Mouse (Mus musculus) embryo, embryonic 11.5 days (tissue): ENCODE results near the gene Slc25a31.

Experiments used
- DNase-seq: peaks from one replicate; pipeline ENCODE4 v3.0.0-alpha.2; 2012; ENCODE audit warnings: low read depth, low spot score

Slc25a31 gene

DNA sequence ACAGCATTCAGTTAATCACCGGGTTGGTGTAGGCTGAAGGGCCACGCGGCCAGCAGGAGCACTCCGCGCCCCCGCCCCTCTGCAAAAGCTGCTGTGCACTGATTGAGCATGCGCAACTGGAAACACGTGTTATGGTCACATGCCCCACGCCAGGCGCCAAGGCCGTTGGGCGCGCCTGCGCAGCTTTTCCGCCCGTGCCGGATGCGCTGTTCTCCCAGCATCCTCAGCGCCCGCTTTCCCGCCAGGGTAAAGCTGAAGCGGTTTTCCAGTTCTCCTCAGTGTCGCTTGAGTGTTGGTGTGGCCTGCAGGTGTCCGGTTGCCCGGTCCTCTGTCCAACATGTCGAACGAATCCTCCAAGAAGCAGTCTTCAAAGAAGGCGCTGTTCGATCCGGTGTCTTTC lies at the start of gene Slc25a31:
Gene Slc25a31, plus strand, starts transcription at position 201 of the 400 bp plus-strand sequence.
- DNase-seq: no peak

DNA sequence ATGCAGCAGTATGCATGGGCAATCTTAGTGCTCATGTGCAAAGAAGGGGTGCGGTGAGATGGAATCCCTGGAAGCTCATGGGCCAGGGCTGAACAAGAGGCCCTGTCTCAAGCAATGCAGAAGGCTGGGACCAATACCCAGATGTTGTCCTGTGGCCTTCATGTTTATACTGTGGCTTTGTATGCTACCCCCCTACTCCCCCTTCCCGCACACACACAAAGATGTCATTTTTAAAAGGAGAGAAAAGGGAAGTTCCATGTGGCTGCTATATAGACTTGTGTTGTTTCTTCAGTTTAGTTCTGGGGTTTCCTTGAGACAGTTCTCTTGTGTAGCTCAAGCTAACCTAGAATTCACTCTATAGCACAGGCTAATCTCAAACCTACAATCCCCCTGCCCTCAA lies 48.4 kb upstream of the Slc25a31 start:
- DNase-seq: no peak

DNA sequence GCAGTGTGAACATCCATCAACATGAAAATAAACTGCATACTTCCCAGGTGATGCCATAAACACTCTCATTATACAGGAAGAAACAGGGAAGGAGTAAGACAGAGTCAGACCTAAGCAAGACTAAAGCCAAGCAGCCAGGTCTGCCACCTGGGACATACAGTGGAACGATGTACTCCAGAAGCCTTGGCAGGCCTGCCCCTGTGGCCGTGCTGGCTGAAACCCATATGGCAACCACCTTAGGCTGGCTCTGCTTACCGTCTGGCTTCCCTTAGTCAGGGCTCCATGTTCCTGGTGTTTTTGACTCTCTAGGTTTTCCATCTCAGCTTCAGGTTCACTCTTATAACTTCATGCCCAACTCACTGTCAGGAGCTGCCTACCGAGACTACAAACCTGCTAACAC lies 42.5 kb upstream of the Slc25a31 start:
- DNase-seq: no peak

DNA sequence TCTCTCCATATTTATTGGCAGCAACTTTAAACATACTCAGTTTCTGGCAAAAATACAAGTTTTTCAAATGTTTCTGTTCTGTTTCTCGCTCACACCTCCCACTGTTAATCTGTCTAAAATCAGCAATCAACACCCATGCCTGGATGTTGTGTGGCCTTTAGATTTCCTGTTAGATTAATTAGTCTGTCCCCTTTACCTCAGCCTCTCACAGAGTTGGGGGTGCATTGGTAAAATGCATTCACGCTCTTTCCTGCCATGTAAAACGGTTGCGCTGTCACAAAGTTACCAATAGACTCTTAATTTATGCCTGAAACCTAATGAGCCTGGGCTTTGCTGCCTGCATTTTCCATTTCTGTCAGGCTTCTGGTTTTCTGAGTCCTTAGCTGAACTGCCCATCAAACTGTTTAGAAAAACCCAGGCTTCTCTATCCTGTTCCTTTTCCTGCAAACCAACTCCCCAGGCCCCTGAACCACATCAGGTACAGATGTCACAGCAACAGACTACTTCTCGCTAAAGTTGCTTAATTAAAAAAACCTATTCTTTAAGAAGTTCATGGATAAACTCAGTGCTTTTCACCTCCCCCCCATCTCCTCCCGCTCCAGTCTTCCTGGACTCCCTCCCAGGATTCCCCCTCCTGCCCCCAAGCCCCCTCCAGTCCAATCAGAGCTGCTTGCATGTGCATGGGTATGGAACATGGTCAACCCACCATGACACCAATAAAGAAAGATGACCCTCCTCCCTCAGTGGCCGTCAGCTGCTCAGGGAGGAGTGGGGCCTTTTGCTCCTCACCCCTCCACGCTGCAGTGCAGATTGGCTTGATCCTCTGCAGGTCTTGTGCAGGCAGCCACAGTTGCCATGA lies 41.6 kb upstream of the Slc25a31 start:
- no peak for DNase-seq

GRCm38 (mm10) chr3:40668889-40669288 lies 39.8 kb upstream of the Slc25a31 start:
- no peak for DNase-seq

GRCm38 (mm10) chr3:40669395-40669794 lies 39.3 kb upstream of the Slc25a31 start:
- no peak for DNase-seq

GRCm38 (mm10) chr3:40673515-40673914 lies 35.1 kb upstream of the Slc25a31 start:
- DNase-seq: no peak

DNA sequence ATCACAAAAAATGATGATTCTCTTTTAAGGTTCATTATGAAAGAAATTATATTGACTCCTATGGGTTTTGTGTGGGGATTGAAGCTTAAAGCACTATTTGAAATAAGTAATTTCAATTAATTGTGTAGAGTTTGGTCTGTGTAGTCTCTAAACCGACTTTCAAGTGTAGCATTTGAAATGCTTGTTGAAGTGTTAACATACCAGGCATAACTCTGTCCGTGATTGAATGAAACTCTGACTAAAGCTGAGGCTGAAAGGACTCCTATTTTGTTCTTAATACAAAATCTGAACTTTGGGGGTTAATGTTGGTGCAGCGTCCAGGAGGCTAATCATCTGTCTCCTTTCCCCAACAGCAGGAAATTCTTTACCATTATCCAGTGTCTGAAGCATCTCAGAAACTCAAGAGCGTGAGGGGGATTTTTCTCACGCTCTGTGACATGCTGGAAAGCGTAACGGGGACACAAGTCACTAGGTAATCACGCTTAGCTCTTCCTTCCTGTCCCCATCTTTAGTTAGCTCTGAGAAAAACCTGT lies 33.7 kb upstream of the Slc25a31 start:
- DNase-seq: no peak

DNA sequence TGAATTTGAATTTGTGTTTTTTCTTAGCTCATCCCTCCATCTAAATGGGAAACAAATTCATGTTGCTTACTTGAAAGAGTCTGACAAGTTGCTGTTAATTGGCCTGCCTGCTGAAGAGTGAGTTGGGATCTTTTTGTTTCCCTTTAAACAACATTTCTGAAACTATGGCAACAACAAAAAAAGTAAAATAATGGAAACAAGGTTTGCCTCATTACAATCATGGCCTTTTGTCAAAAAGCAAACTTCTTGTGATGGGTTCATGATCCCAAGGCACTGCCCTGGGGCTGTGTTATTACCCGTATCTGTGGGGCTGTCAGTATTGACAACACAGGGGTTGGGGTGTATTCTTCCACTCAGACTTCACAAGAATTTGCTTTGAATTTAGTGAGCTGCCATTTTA lies 29.8 kb upstream of the Slc25a31 start:
- no peak for DNase-seq

GRCm38 (mm10) chr3:40682404-40682803 lies 26.3 kb upstream of the Slc25a31 start:
- no peak for DNase-seq

DNA sequence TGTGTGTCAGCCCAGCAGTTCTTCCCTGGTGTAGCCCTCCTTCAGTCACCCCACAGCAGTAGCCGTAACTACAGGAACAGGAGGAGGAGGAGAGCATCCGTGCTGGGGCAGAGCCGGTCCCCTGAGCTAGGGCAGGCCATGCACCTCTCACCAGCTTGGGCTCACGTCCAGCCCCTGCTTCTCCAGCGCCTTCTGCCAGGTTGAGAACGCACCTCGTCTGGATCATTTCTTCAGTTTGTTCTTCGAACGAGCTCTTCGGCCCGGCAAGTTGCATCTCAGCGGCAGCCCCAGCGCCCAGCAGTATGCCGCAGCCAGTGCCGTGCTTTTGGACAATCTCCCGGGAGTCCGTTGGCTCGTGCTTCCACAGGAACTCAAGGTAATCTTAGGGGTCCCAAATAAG lies 25.5 kb upstream of the Slc25a31 start:
- no peak for DNase-seq

DNA sequence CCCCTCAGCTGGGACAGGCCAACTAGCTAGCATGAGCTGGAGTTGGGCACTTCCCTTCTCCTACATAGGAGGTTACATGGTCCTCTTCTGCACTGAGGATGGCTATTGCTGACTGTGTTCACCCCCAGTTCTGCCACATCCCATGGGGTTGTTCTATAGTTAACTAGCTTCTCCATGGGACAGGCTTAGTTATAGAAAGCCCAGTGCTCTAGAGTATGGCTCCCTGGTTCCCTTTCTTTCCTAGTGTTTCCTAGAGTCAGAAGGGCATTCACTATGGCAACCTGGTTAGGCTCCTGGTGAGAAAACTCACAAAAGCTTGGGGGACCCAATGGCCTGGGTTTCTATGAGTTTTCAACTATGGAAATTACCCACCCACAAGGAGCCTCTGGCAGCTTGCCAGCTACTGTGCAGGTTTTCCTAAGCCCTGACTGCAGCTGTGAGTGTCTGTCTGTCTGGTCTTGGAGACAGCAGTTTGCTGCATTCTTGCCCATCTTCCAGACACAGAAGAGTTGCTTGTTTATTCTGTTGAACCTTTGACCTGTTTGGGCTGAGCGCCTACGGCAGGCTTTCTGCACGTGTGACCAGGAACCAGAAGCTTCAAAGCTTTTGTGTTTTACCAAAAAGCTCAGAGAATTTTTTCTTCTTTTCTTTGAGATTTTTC lies 22.7 kb upstream of the Slc25a31 start:
- DNase-seq: peak; percentile 60

DNA sequence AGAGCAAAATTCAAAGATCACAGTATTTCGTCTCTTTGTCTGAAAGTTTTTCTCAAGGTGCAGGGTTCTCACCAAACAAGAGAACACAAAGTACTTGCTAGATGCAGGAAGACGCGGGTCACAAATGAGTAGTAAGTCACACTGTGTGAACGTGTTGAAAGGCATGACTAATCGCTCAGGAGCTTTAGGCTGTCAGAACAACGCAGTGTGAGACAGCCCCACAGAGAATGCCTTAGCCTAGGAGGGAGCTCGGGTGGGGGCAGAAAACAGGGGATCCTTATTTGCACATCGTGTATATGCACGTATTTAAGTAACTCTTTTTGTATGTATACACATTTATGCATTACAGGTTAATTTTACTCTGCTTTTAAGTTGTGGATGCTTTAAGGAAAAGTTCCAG lies 21.8 kb upstream of the Slc25a31 start:
- DNase-seq: peak; percentile 22

GRCm38 (mm10) chr3:40687588-40687987 lies 21.1 kb upstream of the Slc25a31 start:
- no peak for DNase-seq

DNA sequence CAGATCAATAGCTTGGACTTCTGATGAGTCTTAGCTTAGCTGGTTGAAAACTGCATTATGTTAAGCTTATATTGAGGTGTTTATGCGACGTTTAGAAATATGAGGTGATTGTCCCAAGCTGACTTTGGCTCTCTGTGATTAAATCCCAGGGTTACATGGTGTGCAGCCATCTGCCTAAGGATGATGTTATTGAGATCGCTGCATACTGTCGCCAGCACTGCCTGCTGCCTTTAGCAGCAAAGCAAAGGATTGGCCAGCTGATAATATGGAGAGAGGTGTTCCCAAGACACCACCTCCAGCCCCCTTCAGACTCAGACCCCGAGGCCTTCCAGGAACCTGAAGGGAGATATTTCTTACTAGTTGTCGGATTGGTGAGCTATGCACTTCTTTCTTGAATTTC lies 17.1 kb upstream of the Slc25a31 start:
- DNase-seq: no peak

DNA sequence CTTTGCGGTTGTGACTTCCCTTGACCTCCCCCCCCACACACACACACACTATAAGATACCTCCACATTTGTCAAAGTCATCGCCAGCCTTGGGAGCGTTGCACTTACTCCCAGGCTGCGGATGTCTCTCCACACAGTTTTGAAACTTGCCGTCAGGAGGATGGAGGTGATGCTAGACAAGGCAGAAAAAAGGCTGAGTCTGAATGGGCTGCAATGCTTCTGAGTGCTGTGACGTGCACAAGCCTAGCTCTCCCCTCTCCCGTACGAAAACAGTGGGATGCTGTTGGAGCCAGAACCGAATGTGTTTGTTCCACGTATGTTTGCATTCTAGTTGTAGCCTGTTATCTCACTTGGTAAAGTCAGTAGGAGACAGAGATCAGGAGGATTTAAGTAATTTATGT lies 15.2 kb upstream of the Slc25a31 start:
- DNase-seq: no peak

DNA sequence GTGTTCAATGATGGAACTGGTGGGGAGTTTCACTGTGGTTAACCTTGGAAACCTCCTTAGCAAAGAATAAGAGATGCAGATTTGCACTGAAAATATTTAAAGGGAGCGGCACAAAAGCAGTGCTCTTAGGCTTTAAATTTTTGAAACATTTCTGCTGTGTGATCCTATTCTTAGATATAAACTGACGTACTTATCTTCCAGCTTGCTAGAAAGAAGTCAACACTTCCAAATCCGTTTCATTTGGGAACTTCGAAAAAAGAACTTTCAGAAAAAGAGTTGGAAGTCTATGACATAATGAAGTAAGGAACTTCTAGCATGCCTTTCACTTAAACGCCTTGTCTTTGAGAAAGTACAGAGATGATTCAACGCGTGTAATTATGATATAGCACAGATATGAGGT lies 14.7 kb upstream of the Slc25a31 start:
- DNase-seq: no peak

- no peak for DNase-seq
Observed at GRCm38 (mm10) chr3:40694438-40694837, 14.2 kb upstream of the Slc25a31 start.

GRCm38 (mm10) chr3:40695162-40695561 lies 13.5 kb upstream of the Slc25a31 start:
- no peak for DNase-seq

- DNase-seq: no peak
Observed at GRCm38 (mm10) chr3:40698834-40699233, 9.8 kb upstream of the Slc25a31 start.

DNA sequence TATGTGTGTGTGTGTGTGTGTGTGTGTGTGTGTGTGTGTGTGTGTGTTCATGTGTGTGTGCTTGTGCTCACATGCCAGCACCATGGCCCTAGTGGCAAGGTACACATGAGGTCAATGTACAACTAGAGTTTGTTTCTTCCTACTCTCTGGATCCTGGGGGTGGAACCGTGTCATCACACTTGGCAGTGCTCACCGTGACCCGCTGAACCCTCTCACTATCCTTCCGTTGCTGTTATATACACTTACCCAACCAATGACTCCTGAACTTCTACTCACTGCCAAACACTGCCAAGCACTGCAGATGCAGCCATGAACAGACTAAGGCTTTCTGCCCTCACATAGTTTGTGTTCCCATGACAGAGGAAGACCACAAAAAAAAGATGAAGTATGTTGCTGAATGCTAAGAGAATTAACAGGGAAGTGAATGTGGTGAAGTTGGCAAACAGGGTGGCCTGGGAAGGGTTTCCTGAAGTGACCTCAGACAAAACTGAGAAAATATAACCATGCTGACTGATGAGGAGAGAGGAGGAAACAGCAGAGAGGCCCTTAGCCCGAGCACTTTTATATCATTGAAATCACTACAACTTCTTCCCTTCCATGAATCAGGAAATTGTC lies 3.7 kb upstream of the Slc25a31 start:
- DNase-seq: no peak

- no peak for DNase-seq
Observed at GRCm38 (mm10) chr3:40716056-40716455, 7.4 kb downstream of the Slc25a31 start.
